Mouse (Mus musculus) fat pad, adult 2 months (tissue): ENCODE data around the gene Rnf19b.

Experiments used
- DNase-seq: peaks from one replicate; pipeline ENCODE4 v3.0.0-alpha.2; 2011; ENCODE audit warnings: low read depth, low spot score; ENCODE audit errors: extremely low read depth

Gene Rnf19b

GRCm38 (mm10) chr4:129058207-129059092 lies at the start of gene Rnf19b:
Gene Rnf19b, plus strand, starts transcription at chr4:129058271.
- DNase-seq: no peak

GRCm38 (mm10) chr4:129008672-129009071 lies 49.4 kb upstream of the Rnf19b start:
- no peak for DNase-seq

- DNase-seq: no peak
Measured at GRCm38 (mm10) chr4:129009521-129009920, 48.5 kb upstream of the Rnf19b start.

- no peak for DNase-seq
Measured at GRCm38 (mm10) chr4:129011604-129012121, 46.4 kb upstream of the Rnf19b start.

GRCm38 (mm10) chr4:129013151-129013864 lies 44.8 kb upstream of the Rnf19b start:
- DNase-seq: no peak

GRCm38 (mm10) chr4:129016329-129016728 lies 41.7 kb upstream of the Rnf19b start:
- DNase-seq: no peak

GRCm38 (mm10) chr4:129017150-129017549 lies 40.9 kb upstream of the Rnf19b start:
- no peak for DNase-seq

GRCm38 (mm10) chr4:129018788-129019435 lies 39.2 kb upstream of the Rnf19b start:
- no peak for DNase-seq

- no peak for DNase-seq
Measured at GRCm38 (mm10) chr4:129019788-129020187, 38.3 kb upstream of the Rnf19b start.

GRCm38 (mm10) chr4:129020454-129020853 lies 37.6 kb upstream of the Rnf19b start:
- no peak for DNase-seq

GRCm38 (mm10) chr4:129021426-129021825 lies 36.6 kb upstream of the Rnf19b start:
- DNase-seq: no peak

GRCm38 (mm10) chr4:129021886-129022285 lies 36.2 kb upstream of the Rnf19b start:
- no peak for DNase-seq

- DNase-seq: no peak
Measured at GRCm38 (mm10) chr4:129023884-129024283, 34.2 kb upstream of the Rnf19b start.

- DNase-seq: no peak
Measured at GRCm38 (mm10) chr4:129024775-129025174, 33.3 kb upstream of the Rnf19b start.

GRCm38 (mm10) chr4:129025707-129026106 lies 32.4 kb upstream of the Rnf19b start:
- DNase-seq: no peak

GRCm38 (mm10) chr4:129030746-129031145 lies 27.3 kb upstream of the Rnf19b start:
- no peak for DNase-seq

- DNase-seq: no peak
Measured at GRCm38 (mm10) chr4:129031408-129031965, 26.6 kb upstream of the Rnf19b start.

GRCm38 (mm10) chr4:129032133-129032962 lies 25.7 kb upstream of the Rnf19b start:
- DNase-seq: no peak

GRCm38 (mm10) chr4:129032963-129033951 lies 24.8 kb upstream of the Rnf19b start:
- DNase-seq: no peak
